Mouse (Mus musculus) midbrain, embryonic 16.5 days (tissue): ENCODE measurements around the gene Gm47283. TPM values are rescaled to one million over a fixed set of nuclear protein-coding genes. Genes with fewer than 3 reads are reported as not detected.
"Not testable (repeated sequence)": the region's sequence is repeated elsewhere in the genome, so short reads cannot be mapped to it uniquely, and the experiment has no call there.

Experiments used
- ATAC-seq: fragments of 200-750 bp; cut with Nextera tagmentation; 2 replicates; pipeline ENCODE4 v1.8.0; 2017; ENCODE audit warnings: moderate TSS enrichment
- H3K27ac ChIP-seq: fragments of 300-500 bp; sonication (generic); 2 replicates; pipeline ENCODE4 v1.5.1; 2014; ENCODE audit warnings: mild to moderate bottlenecking, low read length, mixed read lengths
- H3K27me3 ChIP-seq: fragments of 300-500 bp; sonication (generic); 2 replicates; pipeline ENCODE4 v1.6.1; 2014; ENCODE audit warnings: low read depth, low read length, mixed read lengths; ENCODE audit not compliant: control insufficient read depth, insufficient read depth
- H3K36me3 ChIP-seq: fragments of 300-500 bp; sonication (generic); 2 replicates; pipeline ENCODE4 v1.6.1; 2014; ENCODE audit warnings: mild to moderate bottlenecking, low read length, moderate library complexity, mixed read lengths; ENCODE audit not compliant: control insufficient read depth, insufficient read depth
- H3K4me1 ChIP-seq: fragments of 300-500 bp; sonication (generic); 2 replicates; pipeline ENCODE4 v1.6.1; 2014; ENCODE audit warnings: mild to moderate bottlenecking, low read length, mixed read lengths; ENCODE audit not compliant: control insufficient read depth, insufficient read depth
- H3K4me2 ChIP-seq: fragments of 300-500 bp; sonication (generic); 2 replicates; pipeline ENCODE4 v1.6.1; 2014; ENCODE audit warnings: mild to moderate bottlenecking, low read length, mixed read lengths
- H3K4me3 ChIP-seq: fragments of 300-500 bp; sonication (generic); 2 replicates; pipeline ENCODE4 v1.5.1; 2014; ENCODE audit warnings: low read depth, mild to moderate bottlenecking, low read length, moderate library complexity, mixed read lengths
- H3K9ac ChIP-seq: fragments of 300-500 bp; sonication (generic); 2 replicates; pipeline ENCODE4 v1.6.1; 2014; ENCODE audit warnings: low read depth, low read length, mixed read lengths
- H3K9me3 ChIP-seq: fragments of 300-500 bp; sonication (generic); replicated peaks from 2 replicates; pipeline ENCODE4 v1.6.1; 2014; ENCODE audit warnings: mild to moderate bottlenecking, low read length, mixed read lengths; ENCODE audit not compliant: control insufficient read depth, poor library complexity, severe bottlenecking
- WGBS: fragments of 180-500 bp; shearing (Covaris S2); extraction: QIAGEN DNeasy Blood & Tissue Kit; methylation state at CpG from one replicate; pipeline ENCODE4 v1.1.7; 2014; 5-methylcytosine and 5-hydroxymethylcytosine counted together
- polyA plus RNA-seq: library from polyadenylated mRNA; unstranded; fragments of >200 nt; fragmentation: Nextera tagmentation; extraction: Ambion mirVana; gene quantifications from 2 replicates; pipeline ENCODE4 v1.2.1, GENCODE M21; 2015

The Gm47283 gene
- polyA plus RNA-seq, 1 experiment from 2014 or later = not detected

DNA sequence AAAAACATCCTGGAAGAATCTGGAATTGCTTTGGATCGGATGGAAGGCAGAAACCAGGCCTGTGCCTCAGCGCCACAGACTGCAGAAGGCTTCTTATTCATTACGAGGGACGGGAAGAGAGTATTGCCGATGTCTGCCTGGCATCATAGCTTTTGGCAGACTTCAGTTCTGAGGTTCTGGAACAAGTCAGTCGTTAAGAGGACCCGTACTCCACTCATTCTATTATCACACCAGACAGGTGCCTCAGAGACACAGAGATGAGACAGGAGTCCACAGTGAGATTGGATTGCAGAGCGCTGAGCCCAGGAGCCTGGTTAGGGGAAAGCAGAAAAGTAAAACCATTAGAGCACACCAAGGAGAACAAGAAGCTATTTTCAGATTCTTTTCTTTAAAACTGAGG lies 54.5 kb downstream of the Gm47283 start, which contains the start of gene Gm21748:
TSS of gene Gm21748 (minus strand) at position 101 of the 400 bp plus-strand sequence.
- not testable (repeated sequence) for H3K27ac ChIP-seq, H3K4me3 ChIP-seq, ATAC-seq, H3K9me3 ChIP-seq, H3K4me2 ChIP-seq, H3K9ac ChIP-seq, H3K36me3 ChIP-seq, H3K27me3 ChIP-seq, H3K4me1 ChIP-seq
- WGBS = no CpG with 5 or more reads among the region's 8 CpGs

Other genes with a start within 250 kb of the Gm47283 start
- not detected in 2 replicates for gene Gm21860, start 29.9 kb upstream of the Gm47283 start, polyA plus RNA-seq
- not detected in 2 replicates for gene Gm21748, start 54.4 kb downstream of the Gm47283 start, polyA plus RNA-seq